Comparison of ENCODE assay signal across 8 mouse cellular contexts in the genomic region with DNA sequence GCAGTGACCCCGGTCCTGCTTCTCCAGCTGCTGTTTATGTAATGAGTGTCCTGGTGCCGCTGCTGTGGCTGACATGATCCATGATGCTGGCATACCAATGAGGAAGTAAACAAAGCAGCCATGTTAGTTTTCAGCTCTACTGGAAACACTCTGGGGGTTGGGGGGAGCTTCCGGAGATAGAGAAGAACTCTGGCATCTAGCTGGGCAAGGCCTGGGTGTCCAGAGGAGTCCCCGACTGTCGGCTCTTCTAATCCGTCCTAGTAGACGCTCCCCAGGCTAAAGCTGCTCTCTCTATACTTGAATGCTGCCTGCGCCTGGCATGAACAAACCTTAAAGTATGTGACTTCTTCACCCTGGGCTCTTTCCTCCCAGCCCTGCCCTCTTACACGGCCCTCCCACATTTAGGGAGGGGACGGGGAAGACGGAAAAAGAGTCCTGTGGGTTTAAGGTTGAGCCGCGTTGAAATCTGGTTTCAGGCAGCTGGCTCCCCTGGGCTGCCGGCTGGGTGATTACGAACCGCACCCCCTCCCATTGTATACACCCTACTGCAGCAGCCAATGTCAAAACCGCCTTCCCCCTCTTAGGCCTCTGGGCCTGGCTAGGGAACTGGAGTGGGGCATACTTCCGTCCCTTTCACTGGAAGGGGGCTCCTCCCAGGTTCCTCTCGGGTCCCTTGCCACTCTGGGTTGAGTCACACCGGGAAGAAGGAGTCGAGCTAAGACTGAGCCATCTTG. TPM values are rescaled to one million over a fixed set of nuclear protein-coding genes. Genes with fewer than 3 reads are reported as not detected.
DNase-seq lines count a peak whose midpoint lies in the region; ATAC-seq and TF ChIP-seq lines count a peak whose summit lies in the region.

No protein-coding gene starts in this region.

- H3K79me2 ChIP-seq in myocyte (ENCODE audit: control insufficient read depth, insufficient read depth): peaks cover 56% of the 10 kb centered on the region

- H3K27me3 ChIP-seq in hindbrain, postnatal 0 days (ENCODE audit: insufficient read depth, low read length): no peaks in the 10 kb centered on the region
- no peaks in the 10 kb centered on the region for H3K27me3 ChIP-seq in liver, embryonic 13.5 days
- H3K27me3 ChIP-seq in myocyte (ENCODE audit: control insufficient read depth, insufficient read depth, insufficient read length): no peaks in the 10 kb centered on the region

- WGBS in hindbrain, postnatal 0 days: under 1% methylated on average over 21 of the region's 21 CpGs
- under 1% methylated on average over 21 of the region's 21 CpGs for WGBS in liver, embryonic 13.5 days (ENCODE audit: insufficient replicate concordance)

- peak overlapping the region; percentile 85 for H3K4me2 ChIP-seq in hindbrain, postnatal 0 days (ENCODE audit: low read depth, low read length)
- peak overlapping the region; percentile 91 for H3K4me2 ChIP-seq in liver, embryonic 13.5 days
- peak overlapping the region; percentile 95 for H3K4me2 ChIP-seq in myocyte (ENCODE audit: low read depth)

- H3K4me1 ChIP-seq in hindbrain, postnatal 0 days (ENCODE audit: insufficient read depth, low read length): peaks cover 40% of the 10 kb centered on the region
- peaks cover 80% of the 10 kb centered on the region for H3K4me1 ChIP-seq in liver, embryonic 13.5 days (replicated peaks)

- H3ac ChIP-seq in myocyte (ENCODE audit: control insufficient read depth, insufficient read length): peak overlapping the region; percentile 85

- peak overlapping the region; percentile 79 for H3K4me3 ChIP-seq in left cerebral cortex, adult 2 months
- H3K4me3 ChIP-seq in hindbrain, postnatal 0 days (ENCODE audit: low read length): peak overlapping the region; percentile 89
- H3K4me3 ChIP-seq in liver, embryonic 13.5 days (replicated peaks): peak overlapping the region; percentile 87
- H3K4me3 ChIP-seq in myocyte: peak overlapping the region; percentile 99

- ATAC-seq in hindbrain, postnatal 0 days: peak; percentile 22
- ATAC-seq in liver, embryonic 13.5 days (ENCODE audit: low read depth): peak; percentile 76

- H3K9ac ChIP-seq in hindbrain, postnatal 0 days (replicated peaks; ENCODE audit: low read length): peak overlapping the region; percentile 97
- peak overlapping the region; percentile 95 for H3K9ac ChIP-seq in liver, embryonic 13.5 days

- peak; percentile 63 for TF ChIP-seq POLR2A in myocyte (IDR thresholded peaks at IDR 0.05; ENCODE audit: insufficient read length, low read depth)

- H3K36me3 ChIP-seq in hindbrain, postnatal 0 days (ENCODE audit: insufficient read depth, low read length): peaks cover 5% of the 10 kb centered on the region; the same call in 1 of the 2 replicates
- peaks cover 35% of the 10 kb centered on the region for H3K36me3 ChIP-seq in liver, embryonic 13.5 days
- peaks cover 16% of the 10 kb centered on the region for H3K36me3 ChIP-seq in myocyte (ENCODE audit: control insufficient read depth, insufficient read depth)

- intact Hi-C loops in left cerebral cortex, adult 2 months (cut with DNase I): loop anchor here (2.0 to 5.0 kb wide), 2 partner anchors 69 to 156 kb away; partner anchors contain the start of genes Arl3 and Sfxn2

- H3K27ac ChIP-seq in left cerebral cortex, adult 2 months: peak overlapping the region; percentile 99
- H3K27ac ChIP-seq in hindbrain, postnatal 0 days: peak overlapping the region; percentile 97
- H3K27ac ChIP-seq in liver, embryonic 13.5 days: peak overlapping the region; percentile 98

- H3K9me3 ChIP-seq in hindbrain, postnatal 0 days (ENCODE audit: low read length): no peaks in the 10 kb centered on the region
- no peaks in the 10 kb centered on the region for H3K9me3 ChIP-seq in liver, embryonic 13.5 days (replicated peaks)

- DNase-seq in left cerebral cortex, adult 2 months (ENCODE audit: extremely low spot score in 1 of 2, low spot score in 2 of 2): no peak
- DNase-seq in left cerebral cortex, adult 8-10 months (ENCODE audit: low spot score in 2 of 2): no peak
- DNase-seq in c-Kit-negative CD71-positive TER-119-positive erythroid progenitor cells, embryonic 14.5 days (ENCODE audit: low read depth, low spot score): peak; percentile 52
- peak; percentile 55 to 65 for DNase-seq in gastrocnemius, adult 8-10 months (ENCODE audit: low spot score in 2 of 2)
- DNase-seq in hindbrain, postnatal 0 days (ENCODE audit: low spot score): peak; percentile 66
- peak; percentile 88 for DNase-seq in liver, embryonic 13.5 days
- DNase-seq in thymus, adult 18-20 months: peak; percentile 78 to 87

- TF ChIP-seq CTCF in left cerebral cortex, adult 2 months (IDR thresholded peaks at IDR 0.05): no peak
- no peak for TF ChIP-seq CTCF in hindbrain, postnatal 0 days (IDR thresholded peaks at IDR 0.05; ENCODE audit: low read depth)

TF ChIP-seq in myocyte, 11 proteins besides CTCF, POLR2A, EP300 and RAD21:
- no peak for TF ChIP-seq E2F4 (IDR thresholded peaks at IDR 0.05; ENCODE audit: insufficient read depth)
- TF ChIP-seq USF1 (IDR thresholded peaks at IDR 0.05; ENCODE audit: low read depth): no peak
- peak; percentile 28 for TF ChIP-seq TCF3 (IDR thresholded peaks at IDR 0.05; ENCODE audit: insufficient read length, low read depth)
- peak; percentile 71 for TF ChIP-seq POLR2AphosphoS2 (IDR thresholded peaks at IDR 0.05; ENCODE audit: insufficient read length, low read depth)
- peak; percentile 7 to 81 (median 48) for TF ChIP-seq MYOD1 (IDR thresholded peaks at IDR 0.05; ENCODE audit: control insufficient read depth in 1 of 3, insufficient read length in 2 of 3, low read depth in 2 of 3)
- peak in 2 of 3 experiments; percentile 22 to 84 for TF ChIP-seq MYOG (IDR thresholded peaks at IDR 0.05; ENCODE audit: control insufficient read depth in 1 of 3, insufficient read depth in 1 of 3, insufficient read length in 2 of 3, low read depth in 2 of 3)

RNA-seq across cellular contexts. Expression of gene Trim8, which starts 2.0 kb away (rescaled TPM):
- total RNA-seq in left cerebral cortex, adult 2 months (2021): 100 to 1,000 TPM; 114 to 121 TPM
- 100 to 1,000 TPM; 103 to 108 (median 104) TPM for total RNA-seq in left cerebral cortex, adult 8-10 months (2022)
- total RNA-seq in gastrocnemius, adult 8-10 months (2022): 10 to 100 TPM; 22.0 to 24.0 (median 22.7) TPM
- 108 and 115 TPM in 2 replicates for total RNA-seq in hindbrain, postnatal 0 days (2014; rRNA removed)
- polyA plus RNA-seq in hindbrain, postnatal 0 days (2015; fragmentation: Nextera tagmentation; extraction: Ambion mirVana): 28.8 and 29.7 TPM in 2 replicates
- polyA plus RNA-seq in liver, embryonic 13.5 days (2015; fragmentation: Nextera tagmentation; extraction: Ambion mirVana): 9.1 and 9.2 TPM in 2 replicates
- polyA plus RNA-seq in myocyte (2012; fragmentation: generic; extraction: Trizol): 42.3 TPM

Comparison
In these comparisons a context has a peak if more than half of its experiments do, and no peak if none do; other contexts are left out.
1. DNase-seq: peak in c-Kit-negative CD71-positive TER-119-positive erythroid progenitor cells, embryonic 14.5 days (single experiment), gastrocnemius, adult 8-10 months (2 of 2), hindbrain, postnatal 0 days (single experiment), liver, embryonic 13.5 days (single experiment) and thymus, adult 18-20 months (2 of 2); none in left cerebral cortex, adult 2 months (0 of 2) and left cerebral cortex, adult 8-10 months (0 of 2).
2. Peak in every context shown above with its lines, with median percentiles within 50 percentile points of each other: H3K27ac ChIP-seq, H3K4me3 ChIP-seq and H3K4me2 ChIP-seq.